Mouse (Mus musculus): ENCODE data around the gene Lpp. TPM values are rescaled to one million over a fixed set of nuclear protein-coding genes. Genes with fewer than 3 reads are reported as not detected.

Lpp gene
- polyA plus RNA-seq, 1 experiment from 2014 or later, result 23.0 TPM

DNA sequence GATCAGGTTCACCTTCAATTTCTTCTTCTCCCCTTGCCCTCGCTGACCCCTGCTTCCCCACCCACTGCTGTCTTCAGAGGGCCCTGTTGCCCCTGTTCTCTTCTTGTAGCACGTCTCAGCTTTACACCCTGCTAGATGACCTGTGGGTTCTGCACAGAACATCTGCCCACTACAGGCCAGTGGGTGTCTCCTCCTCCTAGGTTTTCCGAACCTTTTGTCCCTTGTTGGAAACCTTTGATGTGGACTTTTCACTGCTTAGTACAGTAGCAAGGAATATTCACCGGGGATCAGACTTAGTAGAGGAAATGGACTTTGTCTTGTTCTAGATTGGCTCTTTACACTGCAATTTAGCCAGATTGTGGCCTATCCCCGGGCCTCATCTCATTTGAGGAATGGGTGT lies 71.1 kb downstream of the Lpp start:
- Histone ChIP-seq H3K4me1 (peaks cover 13% of the 10 kb centered on the region), H3K27me3 (ENCODE audit: low read depth, poor library complexity, severe bottlenecking) (no peaks in the 10 kb centered on the region), H3K27ac (replicated peaks) (no peak overlapping the region), H3K36me3 (no peaks in the 10 kb centered on the region), H3K4me3 (no peak overlapping the region), H3K9me3 (replicated peaks) (no peaks in the 10 kb centered on the region)
- no peak for DNase-seq (ENCODE audit: low spot score)
- WGBS, result 81% methylated on average over 5 of the region's 5 CpGs

GRCm38 (mm10) chr16:24465633-24466032 lies 72.3 kb downstream of the Lpp start:
- Histone ChIP-seq H3K9me3 (replicated peaks) (no peaks in the 10 kb centered on the region), H3K27ac (replicated peaks) (no peak overlapping the region), H3K36me3 (no peaks in the 10 kb centered on the region), H3K4me3 (no peak overlapping the region), H3K27me3 (ENCODE audit: low read depth, poor library complexity, severe bottlenecking) (no peaks in the 10 kb centered on the region), H3K4me1 (peaks cover 18% of the 10 kb centered on the region)
- 93% methylated on average over 5 of the region's 5 CpGs for WGBS
- DNase-seq (ENCODE audit: low spot score), result no peak

GRCm38 (mm10) chr16:24467544-24468290 lies 74.4 kb downstream of the Lpp start:
- 90% methylated on average over 17 of the region's 17 CpGs for WGBS

DNA sequence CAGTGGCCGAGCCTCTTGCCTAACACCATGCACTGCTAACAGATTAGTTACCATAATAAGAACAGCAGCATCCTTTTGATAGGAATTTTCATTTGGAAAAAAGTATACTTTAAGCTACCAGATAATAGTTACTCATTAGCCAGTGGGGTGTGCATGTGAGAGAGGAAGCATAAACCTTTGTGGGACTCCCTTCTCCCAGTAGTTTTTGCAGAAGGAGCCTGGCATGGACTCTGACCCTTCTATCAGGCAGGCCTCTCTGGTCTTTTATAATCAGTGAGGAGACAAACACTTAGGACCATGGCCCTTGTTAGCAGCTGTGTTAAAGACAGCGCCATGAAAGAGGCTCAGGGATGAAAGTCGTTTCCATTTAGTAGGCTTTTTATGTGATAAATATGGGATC lies 76.0 kb downstream of the Lpp start:
- 74% methylated on average over 3 of the region's 3 CpGs for WGBS
- Histone ChIP-seq H3K9me3 (replicated peaks) (no peaks in the 10 kb centered on the region), H3K27me3 (ENCODE audit: low read depth, poor library complexity, severe bottlenecking) (no peaks in the 10 kb centered on the region), H3K36me3 (no peaks in the 10 kb centered on the region), H3K4me1 (peaks cover 10% of the 10 kb centered on the region; the same call in 1 of the 2 replicates), H3K27ac (replicated peaks) (no peak overlapping the region), H3K4me3 (no peak overlapping the region)
- DNase-seq (ENCODE audit: low spot score), result no peak

More at GRCm38 (mm10) chr16:24467544-24468290, 74.4 kb downstream of the Lpp start:
- no peak overlapping the region for H3K27ac ChIP-seq (replicated peaks)
- DNase-seq (ENCODE audit: low spot score), result no peak
- peaks cover 11% of the 10 kb centered on the region for H3K4me1 ChIP-seq
- H3K4me3 ChIP-seq, result no peak overlapping the region
- no peaks in the 10 kb centered on the region for H3K36me3 ChIP-seq
- H3K9me3 ChIP-seq (replicated peaks), result no peaks in the 10 kb centered on the region
- H3K27me3 ChIP-seq (ENCODE audit: low read depth, poor library complexity, severe bottlenecking), result no peaks in the 10 kb centered on the region

DNA sequence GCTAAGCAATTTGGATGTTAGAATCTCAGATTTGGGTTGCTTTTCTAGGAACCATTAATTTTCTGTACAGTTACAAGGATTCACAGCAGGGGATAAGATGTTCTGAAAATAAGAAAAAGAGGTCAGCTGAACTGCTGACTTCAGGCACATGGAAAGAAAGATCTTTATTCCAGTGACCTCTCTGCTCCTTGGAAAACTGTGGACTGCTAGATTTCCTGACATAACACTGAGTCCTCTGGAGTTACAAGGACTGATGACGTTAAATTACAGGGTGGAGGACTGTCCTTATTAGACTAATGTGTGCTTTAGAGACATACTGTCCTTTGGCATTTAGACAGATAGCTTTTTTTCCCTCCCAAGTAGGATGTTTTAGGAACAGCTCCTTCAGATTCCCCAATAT lies 77.3 kb downstream of the Lpp start:
- Histone ChIP-seq H3K27me3 (ENCODE audit: low read depth, poor library complexity, severe bottlenecking) (no peaks in the 10 kb centered on the region), H3K36me3 (no peaks in the 10 kb centered on the region), H3K9me3 (replicated peaks) (no peaks in the 10 kb centered on the region), H3K27ac (replicated peaks) (no peak overlapping the region), H3K4me3 (no peak overlapping the region), H3K4me1 (peaks cover 10% of the 10 kb centered on the region; the same call in 1 of the 2 replicates)
- 87% methylated on average over 1 of the region's 1 CpGs for WGBS
- no peak for DNase-seq (ENCODE audit: low spot score)

- WGBS, result 82% methylated on average over 4 of the region's 4 CpGs
- DNase-seq (ENCODE audit: low spot score), result no peak
Observed at GRCm38 (mm10) chr16:24471029-24471428, 77.7 kb downstream of the Lpp start.

GRCm38 (mm10) chr16:24471801-24472200 lies 78.5 kb downstream of the Lpp start:
- no peak for DNase-seq (ENCODE audit: low spot score)
- Histone ChIP-seq H3K9me3 (replicated peaks) (no peaks in the 10 kb centered on the region), H3K4me3 (no peak overlapping the region), H3K27me3 (ENCODE audit: low read depth, poor library complexity, severe bottlenecking) (no peaks in the 10 kb centered on the region), H3K4me1 (peaks cover 13% of the 10 kb centered on the region), H3K36me3 (no peaks in the 10 kb centered on the region), H3K27ac (replicated peaks) (no peak overlapping the region)
- WGBS, result 83% methylated on average over 1 of the region's 1 CpGs

More at GRCm38 (mm10) chr16:24471029-24471428, 77.7 kb downstream of the Lpp start:
- Histone ChIP-seq H3K4me3 (no peak overlapping the region), H3K9me3 (replicated peaks) (no peaks in the 10 kb centered on the region), H3K36me3 (no peaks in the 10 kb centered on the region), H3K4me1 (peaks cover 10% of the 10 kb centered on the region; the same call in 1 of the 2 replicates), H3K27ac (replicated peaks) (no peak overlapping the region), H3K27me3 (ENCODE audit: low read depth, poor library complexity, severe bottlenecking) (no peaks in the 10 kb centered on the region)

- H3K36me3 ChIP-seq, result no peaks in the 10 kb centered on the region
- 83% methylated on average over 3 of the region's 3 CpGs for WGBS
- H3K4me1 ChIP-seq, result peaks cover 21% of the 10 kb centered on the region
- H3K4me3 ChIP-seq, result no peak overlapping the region
- no peaks in the 10 kb centered on the region for H3K9me3 ChIP-seq (replicated peaks)
- DNase-seq (ENCODE audit: low spot score), result no peak
- no peaks in the 10 kb centered on the region for H3K27me3 ChIP-seq (ENCODE audit: low read depth, poor library complexity, severe bottlenecking)
- no peak overlapping the region for H3K27ac ChIP-seq (replicated peaks)
Observed at GRCm38 (mm10) chr16:24473966-24474365, 80.7 kb downstream of the Lpp start.

DNA sequence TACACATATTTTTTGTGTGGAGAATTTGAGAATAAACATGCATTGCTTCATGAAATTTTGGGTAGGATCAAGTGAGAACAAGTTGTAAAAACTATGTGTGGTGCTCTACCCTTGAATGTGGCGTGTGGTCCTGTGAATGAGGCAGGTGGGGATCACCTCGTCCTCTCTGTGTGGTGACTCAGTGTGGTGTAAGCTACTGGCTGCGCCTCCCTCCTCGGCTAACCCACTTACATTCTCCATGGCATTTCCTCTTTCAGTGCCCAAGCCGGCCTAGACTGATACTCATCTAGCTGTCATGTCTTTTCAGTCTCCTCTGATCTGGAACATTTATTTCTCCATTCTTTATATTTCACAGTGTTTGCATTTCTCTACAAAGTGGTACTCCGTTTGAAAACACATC lies 81.5 kb downstream of the Lpp start:
- Histone ChIP-seq H3K36me3 (no peaks in the 10 kb centered on the region), H3K4me3 (no peak overlapping the region), H3K27ac (replicated peaks) (no peak overlapping the region), H3K27me3 (ENCODE audit: low read depth, poor library complexity, severe bottlenecking) (no peaks in the 10 kb centered on the region), H3K4me1 (peaks cover 13% of the 10 kb centered on the region), H3K9me3 (replicated peaks) (no peaks in the 10 kb centered on the region)
- WGBS, result 84% methylated on average over 6 of the region's 6 CpGs
- DNase-seq (ENCODE audit: low spot score), result no peak

DNA sequence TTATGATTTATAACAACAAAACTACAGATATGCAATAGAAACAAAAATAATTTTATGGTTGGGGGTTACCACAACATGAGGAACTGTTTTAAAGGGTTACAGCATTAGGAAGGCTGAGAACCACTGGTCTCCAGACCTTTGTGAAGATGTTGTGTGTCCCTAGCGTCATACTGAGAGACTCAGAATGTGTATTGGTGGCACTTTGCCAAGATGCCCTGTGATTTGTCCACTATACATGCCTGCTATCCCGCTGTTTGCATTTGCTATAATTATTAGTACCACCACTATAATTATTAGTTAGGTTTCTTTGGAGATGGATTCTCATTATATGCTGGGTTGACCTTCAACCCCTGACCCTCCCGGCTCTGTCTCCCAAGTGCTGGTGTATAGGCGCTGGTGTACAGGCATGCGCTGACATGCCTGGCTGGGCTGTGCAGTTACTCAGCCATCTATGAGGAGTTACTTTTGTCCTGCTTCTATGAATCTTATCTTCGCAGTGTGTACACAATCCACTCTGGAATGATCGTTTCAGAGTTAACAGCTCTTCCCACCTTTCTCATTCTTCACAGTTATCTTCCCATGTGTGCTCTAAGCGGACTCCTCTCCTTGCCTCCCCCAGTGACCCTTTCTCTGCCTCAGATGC lies 82.1 kb downstream of the Lpp start:
- Histone ChIP-seq H3K4me3 (no peak overlapping the region), H3K27ac (replicated peaks) (no peak overlapping the region), H3K36me3 (no peaks in the 10 kb centered on the region), H3K4me1 (peaks cover 11% of the 10 kb centered on the region), H3K9me3 (replicated peaks) (no peaks in the 10 kb centered on the region), H3K27me3 (ENCODE audit: low read depth, poor library complexity, severe bottlenecking) (no peaks in the 10 kb centered on the region)
- WGBS, result 84% methylated on average over 8 of the region's 8 CpGs
- DNase-seq (ENCODE audit: low spot score), result no peak

DNA sequence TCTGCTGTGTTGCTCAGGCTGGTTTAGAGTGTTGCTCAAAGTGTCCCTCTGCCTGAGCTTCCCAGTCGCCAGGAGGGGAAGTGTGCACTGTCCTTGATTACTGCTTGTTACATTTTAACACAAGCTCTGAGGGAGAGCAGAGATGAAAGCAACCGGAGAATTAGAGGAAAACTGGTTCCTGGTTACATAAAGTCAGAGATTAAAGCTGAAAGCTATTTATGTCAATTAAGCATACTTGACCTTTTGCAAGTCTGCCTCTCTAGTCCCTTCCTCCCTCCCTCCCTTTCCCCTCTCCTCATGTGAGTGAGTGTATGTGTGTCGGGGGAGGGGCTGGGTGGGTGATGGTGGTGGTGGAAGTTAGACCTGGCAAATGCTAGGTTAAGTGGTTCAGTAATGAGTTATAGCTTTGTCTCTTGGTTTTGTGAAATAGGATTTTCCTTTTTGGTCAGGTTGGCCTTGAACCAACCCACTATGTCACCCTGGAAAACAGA lies 83.6 kb downstream of the Lpp start:
- WGBS, result 56% methylated on average over 3 of the region's 3 CpGs
- DNase-seq (ENCODE audit: low spot score), result no peak
- H3K9me3 ChIP-seq (replicated peaks), result no peaks in the 10 kb centered on the region
- H3K4me3 ChIP-seq, result no peak overlapping the region
- no peaks in the 10 kb centered on the region for H3K36me3 ChIP-seq
- no peak overlapping the region for H3K27ac ChIP-seq (replicated peaks)
- no peaks in the 10 kb centered on the region for H3K27me3 ChIP-seq (ENCODE audit: low read depth, poor library complexity, severe bottlenecking)
- H3K4me1 ChIP-seq, result peaks cover 11% of the 10 kb centered on the region

GRCm38 (mm10) chr16:24478006-24478405 lies 84.7 kb downstream of the Lpp start:
- Histone ChIP-seq H3K4me3 (no peak overlapping the region), H3K27ac (replicated peaks) (no peak overlapping the region), H3K36me3 (no peaks in the 10 kb centered on the region), H3K9me3 (replicated peaks) (no peaks in the 10 kb centered on the region), H3K4me1 (peaks cover 11% of the 10 kb centered on the region), H3K27me3 (ENCODE audit: low read depth, poor library complexity, severe bottlenecking) (no peaks in the 10 kb centered on the region)
- DNase-seq (ENCODE audit: low spot score), result no peak
- WGBS, result 93% methylated on average over 1 of the region's 1 CpGs

- 98% methylated on average over 4 of the region's 4 CpGs for WGBS
- no peaks in the 10 kb centered on the region for H3K27me3 ChIP-seq (ENCODE audit: low read depth, poor library complexity, severe bottlenecking)
Observed at GRCm38 (mm10) chr16:24478851-24479250, 85.5 kb downstream of the Lpp start.

More at GRCm38 (mm10) chr16:24478851-24479250, 85.5 kb downstream of the Lpp start:
- no peak overlapping the region for H3K27ac ChIP-seq (replicated peaks)
- H3K4me3 ChIP-seq, result no peak overlapping the region
- H3K36me3 ChIP-seq, result no peaks in the 10 kb centered on the region
- no peaks in the 10 kb centered on the region for H3K9me3 ChIP-seq (replicated peaks)
- H3K4me1 ChIP-seq, result peaks cover 11% of the 10 kb centered on the region
- no peak for DNase-seq (ENCODE audit: low spot score)
